Mouse (Mus musculus) midbrain, embryonic 14.5 days (tissue): ENCODE measurements around the gene Tmem97. TPM values are rescaled to one million over a fixed set of nuclear protein-coding genes. Genes with fewer than 3 reads are reported as not detected.
"Not testable (repeated sequence)": the region's sequence is repeated elsewhere in the genome, so short reads cannot be mapped to it uniquely, and the experiment has no call there.

Source experiments
- ATAC-seq: fragments of 200-750 bp; cut with Nextera tagmentation; 2 replicates; pipeline ENCODE4 v1.8.0; 2017; ENCODE audit warnings: moderate number of reproducible peaks, moderate library complexity; ENCODE audit not compliant: low FRiP score, low TSS enrichment
- DNase-seq: peaks from one replicate; pipeline ENCODE4 v3.0.0-alpha.2; 2015
- H3K27ac ChIP-seq: fragments of 300-500 bp; sonication (generic); replicated peaks from 2 replicates; pipeline ENCODE4 v1.5.1; 2014; ENCODE audit warnings: mild to moderate bottlenecking, low read depth, low read length, moderate library complexity
- H3K27me3 ChIP-seq: fragments of 300-500 bp; sonication (generic); 2 replicates; pipeline ENCODE4 v1.6.1; 2014; ENCODE audit warnings: low read length, control low read depth, mixed read lengths; ENCODE audit not compliant: control insufficient read depth, insufficient read depth
- H3K36me3 ChIP-seq: fragments of 300-500 bp; sonication (generic); 2 replicates; pipeline ENCODE4 v1.6.1; 2014; ENCODE audit warnings: low read length, control low read depth; ENCODE audit not compliant: control insufficient read depth, insufficient read depth
- H3K4me1 ChIP-seq: fragments of 300-500 bp; sonication (generic); 2 replicates; pipeline ENCODE4 v1.6.1; 2014; ENCODE audit warnings: mild to moderate bottlenecking, antibody characterized with exemption, low read length, control low read depth; ENCODE audit not compliant: control insufficient read depth, insufficient read depth
- H3K4me2 ChIP-seq: fragments of 300-500 bp; sonication (generic); 2 replicates; pipeline ENCODE4 v1.6.1; 2014; ENCODE audit warnings: mild to moderate bottlenecking, low read length, moderate library complexity
- H3K4me3 ChIP-seq: fragments of 300-500 bp; sonication (generic); replicated peaks from 2 replicates; pipeline ENCODE4 v1.5.1; 2014; ENCODE audit warnings: low read depth, low read length
- H3K9ac ChIP-seq: fragments of 300-500 bp; sonication (generic); replicated peaks from 2 replicates; pipeline ENCODE4 v1.6.1; 2014; ENCODE audit warnings: mild to moderate bottlenecking, low read length, moderate library complexity
- H3K9me3 ChIP-seq: fragments of 300-500 bp; sonication (generic); 2 replicates; pipeline ENCODE4 v1.6.1; 2016; ENCODE audit warnings: low read length, control low read depth, mixed read lengths; ENCODE audit not compliant: control insufficient read depth
- WGBS: fragments of 180-500 bp; shearing (Covaris S2); extraction: QIAGEN DNeasy Blood & Tissue Kit; methylation state at CpG from one replicate; pipeline ENCODE4 v1.1.7; 2014; 5-methylcytosine and 5-hydroxymethylcytosine counted together
- polyA plus RNA-seq: library from polyadenylated mRNA; unstranded; fragments of >200 nt; fragmentation: Nextera tagmentation; extraction: Ambion mirVana; gene quantifications from 2 replicates; pipeline ENCODE4 v1.2.1, GENCODE M21; 2014

Tmem97 gene
- polyA plus RNA-seq, 1 experiment from 2014 or later, result 32.0 TPM

DNA sequence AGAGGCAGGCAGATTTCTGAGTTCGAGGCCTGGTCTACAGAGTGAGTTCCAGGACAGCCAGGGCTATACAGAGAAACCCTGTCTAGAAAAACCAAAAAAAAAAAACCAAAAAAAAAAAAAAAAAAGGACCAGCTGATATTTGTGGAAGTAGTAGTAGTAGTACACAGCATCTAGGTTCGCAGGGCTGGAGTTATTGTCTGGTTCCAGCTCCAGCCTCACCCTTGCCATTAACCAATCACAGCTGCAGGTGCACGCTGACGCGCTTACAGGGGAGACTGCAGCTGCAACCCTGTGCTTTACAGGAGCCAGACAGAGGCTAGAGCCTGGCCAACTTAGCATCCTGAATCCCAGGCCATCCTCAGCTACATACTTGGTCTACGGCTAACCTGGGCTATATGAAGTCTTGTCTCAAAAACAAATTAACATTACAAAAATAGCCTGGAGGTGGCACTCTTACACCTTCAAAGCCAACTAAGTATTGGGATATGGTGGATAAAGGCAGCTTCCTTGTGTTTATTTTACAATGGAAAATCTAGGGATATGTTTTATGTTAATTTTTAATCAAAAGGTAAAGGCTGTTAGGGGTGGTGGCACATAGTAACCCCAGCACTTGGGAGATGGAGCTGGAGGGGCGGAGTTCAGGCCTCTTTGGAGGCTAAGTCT lies 6.0 kb downstream of the Tmem97 start:
- H3K4me3 ChIP-seq, result no peak overlapping the region
- H3K4me1 ChIP-seq, result peaks cover 8% of the 10 kb centered on the region
- peak; percentile 40 for DNase-seq
- H3K9ac ChIP-seq, result no peak overlapping the region
- H3K9me3 ChIP-seq, result no peaks in the 10 kb centered on the region
- no peak overlapping the region for H3K4me2 ChIP-seq
- H3K27me3 ChIP-seq, result no peaks in the 10 kb centered on the region
- no peak overlapping the region for H3K27ac ChIP-seq
- 95% methylated on average over 7 of the region's 7 CpGs for WGBS
- peaks cover 47% of the 10 kb centered on the region for H3K36me3 ChIP-seq
- ATAC-seq, result no peak

DNA sequence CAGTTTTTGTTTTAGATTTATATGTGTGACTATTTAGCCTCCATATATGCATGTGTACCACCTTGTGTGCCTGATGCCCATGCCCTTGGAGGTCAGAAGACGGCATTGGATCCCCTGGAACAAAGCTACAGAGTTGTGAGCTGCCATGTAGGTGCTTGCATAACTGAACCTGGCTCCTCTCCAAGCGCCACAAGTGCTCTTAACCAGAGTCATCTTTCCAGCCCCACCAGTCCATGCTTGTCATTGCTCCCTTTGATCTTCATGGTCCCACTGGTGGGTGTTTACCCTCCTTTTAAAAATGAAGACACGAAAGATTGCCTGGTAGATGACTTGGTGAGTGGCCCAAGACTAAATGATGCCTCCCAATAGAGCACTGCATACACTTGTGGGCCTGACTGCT lies 10.2 kb downstream of the Tmem97 start:
- Histone ChIP-seq H3K9ac (no peak overlapping the region), H3K4me2 (no peak overlapping the region), H3K36me3 (peaks cover 57% of the 10 kb centered on the region), H3K4me1 (peaks cover 10% of the 10 kb centered on the region), H3K27me3 (no peaks in the 10 kb centered on the region), H3K9me3 (no peaks in the 10 kb centered on the region), H3K4me3 (no peak overlapping the region), H3K27ac (no peak overlapping the region)
- DNase-seq (no peak), ATAC-seq (no peak)
- 95% methylated on average over 3 of the region's 3 CpGs for WGBS

DNA sequence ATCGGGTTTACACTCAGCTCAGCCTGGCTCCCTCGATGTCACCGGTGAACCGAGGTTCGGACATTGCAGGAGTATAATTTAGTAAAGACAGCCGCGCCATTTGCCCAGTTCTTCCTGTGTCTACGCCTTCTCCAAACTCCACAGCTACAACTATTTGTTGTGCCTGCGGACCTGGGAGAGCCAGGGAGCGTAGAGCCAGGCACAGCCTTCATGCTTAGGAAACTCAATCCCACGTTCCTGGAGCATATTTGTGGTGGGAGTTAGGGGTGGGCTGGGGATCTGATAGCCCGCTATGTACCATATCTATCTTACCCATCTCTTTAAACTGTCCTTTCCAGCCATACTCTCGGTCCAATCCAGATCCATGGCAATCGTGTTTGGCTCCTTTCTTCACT lies 13.9 kb downstream of the Tmem97 start:
- 4% methylated on average over 14 of the region's 14 CpGs for WGBS
- Histone ChIP-seq H3K4me3 (peak overlapping the region; percentile 78), H3K9ac (peak overlapping the region; percentile 78), H3K9me3 (no peaks in the 10 kb centered on the region), H3K36me3 (peaks cover 36% of the 10 kb centered on the region), H3K4me2 (peak overlapping the region; percentile 74), H3K27me3 (no peaks in the 10 kb centered on the region), H3K4me1 (peaks cover 22% of the 10 kb centered on the region), H3K27ac (peak overlapping the region; percentile 88)
- DNase-seq (no peak), ATAC-seq (no peak)

DNA sequence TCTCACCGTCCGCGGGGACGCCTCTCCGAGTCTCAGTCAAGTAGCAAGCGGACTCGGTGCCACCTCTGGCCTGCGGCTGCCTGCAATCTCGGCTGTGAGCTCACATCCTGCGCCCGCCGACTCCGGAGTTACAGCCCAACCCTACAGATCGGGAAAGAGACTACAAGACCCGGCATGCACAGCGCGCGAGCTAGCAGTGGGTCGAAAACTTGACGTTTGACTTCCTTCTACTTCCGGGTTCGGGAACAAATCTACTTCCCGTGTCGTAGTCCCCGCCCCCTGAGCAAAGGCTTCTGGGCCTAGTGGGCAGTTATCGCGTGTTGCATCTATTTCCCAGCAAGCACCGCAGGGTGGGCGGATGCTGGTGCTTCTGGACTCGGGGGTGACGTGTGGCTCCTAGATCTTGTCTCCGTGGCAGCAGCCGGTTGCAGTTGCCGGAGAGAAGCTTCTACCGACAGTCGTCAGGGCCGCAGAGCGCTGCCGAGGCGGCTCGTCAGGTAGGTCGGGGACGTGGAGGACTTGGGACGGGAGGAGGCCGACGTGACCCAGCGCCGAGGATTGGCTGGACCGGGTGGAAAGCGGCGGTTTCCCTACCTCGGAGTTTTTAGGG lies 14.4 kb downstream of the Tmem97 start, which contains the start of the genes Tnfaip1 and Ift20:
Gene Tnfaip1 (minus strand): TSS at position 253 of the 610 bp plus-strand sequence.
Gene Ift20 (plus strand): TSS at position 282 of the 610 bp plus-strand sequence.
- Histone ChIP-seq H3K9me3 (no peaks in the 10 kb centered on the region), H3K4me2 (peak within 1 kb of the TSS; percentile 74), H3K27ac (peak within 1 kb of the TSS; percentile 88), H3K4me3 (peak within 1 kb of the TSS; percentile 78), H3K4me1 (peaks cover 22% of the 10 kb centered on the region), H3K27me3 (no peaks in the 10 kb centered on the region), H3K9ac (peak within 1 kb of the TSS; percentile 78), H3K36me3 (peaks cover 32% of the 10 kb centered on the region)
- DNase-seq, result peak; percentile 99
- ATAC-seq, result peak; percentile 97
- under 1% methylated on average over 52 of the region's 52 CpGs for WGBS

DNA sequence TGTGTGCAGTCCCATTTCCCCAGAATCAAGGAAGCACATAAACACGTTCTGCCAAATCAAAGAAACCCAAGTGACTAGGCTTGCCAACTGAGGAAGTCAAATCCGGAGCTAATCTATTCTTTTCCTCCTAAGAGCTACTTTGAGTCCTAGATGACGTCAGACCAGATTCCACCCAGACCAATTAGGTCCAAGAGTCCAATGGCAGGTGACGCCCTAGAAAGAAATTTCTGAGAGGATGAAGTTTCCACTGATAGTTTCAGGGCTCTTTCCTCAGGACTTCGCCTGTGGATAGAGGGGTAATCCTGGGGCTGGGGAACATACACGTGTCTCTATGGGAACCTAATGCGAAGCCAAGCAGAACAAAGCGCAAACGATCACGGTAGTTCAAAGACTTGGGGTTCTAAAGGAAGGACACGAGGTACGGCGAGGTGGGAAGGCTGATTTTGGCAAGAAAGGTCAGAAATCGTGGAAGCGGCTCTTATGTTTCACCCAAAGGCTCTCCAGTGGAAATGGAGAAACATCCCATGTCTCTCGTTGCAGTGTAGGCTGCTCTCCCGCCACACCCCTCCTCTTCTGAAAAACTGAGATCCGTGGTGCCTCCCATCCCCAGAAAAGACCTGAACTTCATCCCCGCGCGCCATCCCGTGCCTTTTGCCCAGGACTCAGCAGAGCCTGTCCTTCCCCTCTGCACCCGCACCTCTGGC lies 15.0 kb downstream of the Tmem97 start:
- Histone ChIP-seq H3K27me3 (no peaks in the 10 kb centered on the region), H3K4me1 (peaks cover 22% of the 10 kb centered on the region), H3K9me3 (no peaks in the 10 kb centered on the region), H3K27ac (peak overlapping the region; percentile 86), H3K4me3 (peak overlapping the region; percentile 78), H3K36me3 (peaks cover 26% of the 10 kb centered on the region), H3K4me2 (peak overlapping the region; percentile 67), H3K9ac (peak overlapping the region; percentile 78)
- ATAC-seq (no peak; the same call in 1 of the 2 replicates), DNase-seq (peak; percentile 57)
- under 1% methylated on average over 23 of the region's 23 CpGs for WGBS

DNA sequence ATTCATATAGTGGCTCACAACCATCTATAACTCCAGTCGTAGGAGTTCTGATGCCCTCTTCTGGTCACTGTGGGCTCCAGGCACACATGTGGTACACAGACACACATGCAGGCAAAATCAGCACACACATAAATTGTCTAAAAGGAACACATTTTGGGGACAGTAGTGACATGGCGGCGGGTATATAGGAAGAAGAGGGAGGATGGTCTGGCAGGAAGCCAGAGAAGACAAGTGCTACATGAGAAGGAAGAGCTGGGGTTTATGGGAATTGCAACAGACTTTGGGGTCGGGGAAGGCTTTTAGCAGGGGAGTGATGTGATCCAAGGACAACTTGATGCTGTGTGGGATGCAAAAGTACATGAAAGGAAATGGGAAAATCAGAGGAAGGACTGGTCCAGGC lies 16.1 kb downstream of the Tmem97 start:
- Histone ChIP-seq H3K9me3 (no peaks in the 10 kb centered on the region), H3K36me3 (peaks cover 24% of the 10 kb centered on the region), H3K9ac (no peak overlapping the region), H3K4me1 (peaks cover 22% of the 10 kb centered on the region), H3K27ac (no peak overlapping the region), H3K4me3 (0 out of 2 replicates have a peak overlapping the region, but pooled peaks have one; percentile 78), H3K4me2 (peak overlapping the region; percentile 67), H3K27me3 (no peaks in the 10 kb centered on the region)
- WGBS, result 95% methylated on average over 4 of the region's 4 CpGs
- no peak for ATAC-seq
- DNase-seq, result no peak

DNA sequence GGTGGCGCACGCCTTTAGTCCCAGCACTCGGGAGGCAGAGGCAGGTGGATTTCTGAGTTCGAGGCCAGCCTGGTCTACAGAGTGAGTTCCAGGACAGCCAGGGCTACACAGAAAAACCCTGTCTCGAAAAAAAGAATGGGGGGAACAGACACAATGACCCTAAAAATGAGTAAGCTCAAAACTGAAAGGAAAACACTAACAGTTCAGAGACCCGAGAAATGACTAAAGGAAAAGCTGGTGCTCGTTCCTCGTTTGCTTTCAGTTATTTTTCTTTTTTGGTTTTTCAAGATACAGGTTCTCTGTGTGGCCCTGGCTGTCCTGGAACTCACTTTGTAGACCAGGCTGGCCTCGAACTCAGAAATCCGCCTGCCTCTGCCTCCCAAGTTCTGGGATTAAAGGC lies 19.1 kb downstream of the Tmem97 start:
- not testable (repeated sequence) for H3K27ac ChIP-seq, ATAC-seq, H3K27me3 ChIP-seq, H3K9me3 ChIP-seq, DNase-seq, H3K4me3 ChIP-seq, H3K9ac ChIP-seq, H3K4me2 ChIP-seq
- peaks cover 13% of the 10 kb centered on the region for H3K4me1 ChIP-seq
- H3K36me3 ChIP-seq, result peaks cover 39% of the 10 kb centered on the region
- WGBS, result 91% methylated on average over 10 of the region's 10 CpGs

DNA sequence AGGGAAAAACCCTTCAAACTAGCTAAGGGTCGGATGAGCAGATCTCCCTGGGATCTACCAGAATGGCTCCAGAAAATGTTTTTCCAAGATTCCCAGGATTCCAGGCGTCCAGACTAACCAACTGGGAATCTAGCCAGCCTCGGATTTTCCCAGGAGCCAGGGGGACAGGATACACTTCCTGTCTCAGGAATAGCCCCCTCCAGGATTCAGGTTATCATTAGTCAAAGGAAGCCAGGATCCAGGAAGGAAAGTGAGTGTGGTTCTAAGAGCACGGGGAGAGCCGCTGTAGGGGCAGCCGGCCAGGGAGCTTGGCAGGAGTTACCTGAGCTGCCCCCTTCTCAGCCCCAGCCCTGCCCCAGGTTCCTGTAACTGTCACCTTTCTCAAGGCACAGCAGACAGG lies 19.5 kb downstream of the Tmem97 start:
- H3K4me3 ChIP-seq, result no peak overlapping the region
- H3K36me3 ChIP-seq, result peaks cover 43% of the 10 kb centered on the region
- ATAC-seq (no peak), DNase-seq (no peak)
- H3K4me2 ChIP-seq, result no peak overlapping the region
- H3K27ac ChIP-seq, result no peak overlapping the region
- peaks cover 13% of the 10 kb centered on the region for H3K4me1 ChIP-seq
- no peaks in the 10 kb centered on the region for H3K9me3 ChIP-seq
- 87% methylated on average over 6 of the region's 6 CpGs for WGBS
- H3K27me3 ChIP-seq, result no peaks in the 10 kb centered on the region
- no peak overlapping the region for H3K9ac ChIP-seq
